ENCODE assay signal across 33 mouse cellular contexts in the genomic region with DNA sequence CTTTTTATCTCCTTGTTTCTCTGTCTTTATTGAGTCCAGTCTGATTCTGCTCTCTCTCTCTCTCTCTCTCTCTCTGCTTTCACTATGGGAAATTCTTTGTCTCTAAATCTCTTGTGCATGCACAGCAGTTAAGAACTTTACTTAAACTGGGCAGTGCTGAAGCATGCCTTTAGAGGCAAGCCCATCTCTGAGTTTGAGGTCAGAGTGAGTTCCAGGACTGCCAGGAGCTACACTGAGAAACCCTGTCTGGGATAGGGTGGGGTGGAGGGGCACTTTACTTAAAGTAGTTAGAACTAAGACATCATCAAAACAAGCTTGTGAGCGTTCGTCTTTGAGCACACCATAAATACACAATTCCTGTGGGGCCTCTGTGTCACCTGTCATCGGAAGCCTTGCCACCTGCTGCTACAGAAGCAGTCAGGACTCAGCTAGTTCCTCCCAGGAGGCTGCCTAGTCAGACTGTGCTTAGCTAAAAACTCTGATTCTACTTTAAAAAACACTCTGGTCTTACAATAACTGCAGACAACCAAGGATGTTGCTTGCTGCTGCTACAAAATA. TPM values are rescaled to one million over a fixed set of nuclear protein-coding genes. Genes with fewer than 3 reads are reported as not detected.
DNase-seq lines count a peak whose midpoint lies in the region; ATAC-seq lines count a peak whose summit lies in the region.
"Had no signal": no experiment of that assay in that cellular context is flagged by ENCODE, and none has a peak within 500 bp of the region (broad histone marks: within the 10 kb centered on the region; RNA-seq: fewer than 3 reads in every experiment).

No protein-coding gene starts in this region.

- H3K9me3 ChIP-seq in heart, embryonic 15.5 days (replicated peaks): no peaks in the 10 kb centered on the region
- no peaks in the 10 kb centered on the region for H3K9me3 ChIP-seq in heart, embryonic 10.5 days
- H3K9me3 ChIP-seq: embryonic facial prominence, embryonic 13.5 days; forebrain, embryonic 12.5 days; heart, embryonic 12.5 days; hindbrain, embryonic 10.5 days; hindbrain, embryonic 15.5 days; kidney, embryonic 15.5 days; limb, embryonic 13.5 days; lung, embryonic 15.5 days; midbrain, embryonic 10.5 days; neural tube, embryonic 12.5 days had no signal

- no peak overlapping the region for H3K4me2 ChIP-seq in heart, embryonic 15.5 days
- H3K4me2 ChIP-seq: embryonic facial prominence, embryonic 13.5 days; forebrain, embryonic 12.5 days; heart, embryonic 12.5 days; hindbrain, embryonic 15.5 days; kidney, embryonic 15.5 days; limb, embryonic 13.5 days; liver, embryonic 11.5 days; lung, embryonic 15.5 days; neural tube, embryonic 12.5 days had no signal

- no peaks in the 10 kb centered on the region for H3K4me1 ChIP-seq in heart, embryonic 15.5 days (replicated peaks)
- H3K4me1 ChIP-seq in heart, embryonic 10.5 days: no peaks in the 10 kb centered on the region
- H3K4me1 ChIP-seq: embryonic facial prominence, embryonic 13.5 days; forebrain, embryonic 12.5 days; heart, embryonic 12.5 days; hindbrain, embryonic 15.5 days; kidney, embryonic 15.5 days; limb, embryonic 13.5 days; lung, embryonic 15.5 days; neural tube, embryonic 12.5 days had no signal

- H3K27ac ChIP-seq in heart, embryonic 15.5 days: peak overlapping the region; percentile 16; the same call in 1 of the 2 replicates
- no peak overlapping the region for H3K27ac ChIP-seq in heart, embryonic 10.5 days
- H3K27ac ChIP-seq: embryonic facial prominence, embryonic 13.5 days; forebrain, embryonic 12.5 days; hindbrain, embryonic 10.5 days; hindbrain, embryonic 15.5 days; kidney, embryonic 15.5 days; limb, embryonic 13.5 days; lung, embryonic 15.5 days; midbrain, embryonic 10.5 days; neural tube, embryonic 12.5 days had no signal

- DNase-seq in heart, embryonic 10.5 days (ENCODE audit: low spot score): no peak
- peak; percentile 50 for DNase-seq in ZHBTc4 (ENCODE audit: low read depth, low spot score)
- peak; percentile 51 to 57 for DNase-seq in thymus, postnatal 10 days (ENCODE audit: low spot score in 2 of 2)
- no peak for DNase-seq in cerebellum, postnatal 10 days
- DNase-seq in yolk sac, embryonic 10.5 days (ENCODE audit: low spot score): no peak
- no peak for DNase-seq in frontal cortex, adult 2 months (ENCODE audit: extremely low spot score in 1 of 2, low spot score in 1 of 2)
- DNase-seq: adrenal gland, adult 8-10 months; cerebellum, adult 9-10 months; embryo, embryonic 11 days; gastrocnemius, postnatal 25 days; heart, adult 11 months; heart, postnatal 14 days; kidney, adult 11 months; kidney, postnatal 25 days; right cerebral cortex, adult 18-20 months; spleen, adult 18-20 months had no signal

- no peaks in the 10 kb centered on the region for H3K27me3 ChIP-seq in heart, embryonic 15.5 days
- H3K27me3 ChIP-seq in heart, embryonic 10.5 days (ENCODE audit: insufficient read depth, poor library complexity, severe bottlenecking): no peaks in the 10 kb centered on the region
- H3K27me3 ChIP-seq: embryonic facial prominence, embryonic 13.5 days; heart, embryonic 12.5 days; hindbrain, embryonic 15.5 days; kidney, embryonic 15.5 days; limb, embryonic 13.5 days; lung, embryonic 15.5 days; neural tube, embryonic 12.5 days had no signal

- ATAC-seq in heart, embryonic 15.5 days (replicated peaks; ENCODE audit: insufficient number of reproducible peaks, insufficient read depth, low FRiP score, low read depth): no peak
- ATAC-seq: CD4-positive, CD25-positive, alpha-beta regulatory T cell, adult 4 months; inflammation-experienced regulatory T-cells, adult 6 months; midbrain, embryonic 16.5 days had no signal

- no peak overlapping the region for H3K4me3 ChIP-seq in heart, embryonic 15.5 days
- no peak overlapping the region for H3K4me3 ChIP-seq in heart, embryonic 10.5 days
- H3K4me3 ChIP-seq: embryonic facial prominence, embryonic 13.5 days; erythroblast, embryonic 14.5 days; forebrain, embryonic 12.5 days; heart, embryonic 12.5 days; hindbrain, embryonic 10.5 days; hindbrain, embryonic 15.5 days; kidney, embryonic 15.5 days; limb, embryonic 13.5 days; lung, embryonic 15.5 days; midbrain, embryonic 10.5 days; myocyte; neural tube, embryonic 12.5 days had no signal

- H3K9ac ChIP-seq in heart, embryonic 15.5 days: no peak overlapping the region
- H3K9ac ChIP-seq: embryonic facial prominence, embryonic 13.5 days; forebrain, embryonic 12.5 days; heart, embryonic 12.5 days; hindbrain, embryonic 15.5 days; kidney, embryonic 15.5 days; limb, embryonic 13.5 days; lung, embryonic 15.5 days; neural tube, embryonic 12.5 days had no signal

- 7% methylated on average over 3 of the region's 3 CpGs for WGBS in heart, embryonic 15.5 days
- 13% methylated on average over 3 of the region's 3 CpGs for WGBS in heart, embryonic 10.5 days

- no peaks in the 10 kb centered on the region for H3K36me3 ChIP-seq in heart, embryonic 15.5 days
- no peaks in the 10 kb centered on the region for H3K36me3 ChIP-seq in heart, embryonic 10.5 days
- H3K36me3 ChIP-seq: embryonic facial prominence, embryonic 13.5 days; forebrain, embryonic 12.5 days; heart, embryonic 12.5 days; hindbrain, embryonic 10.5 days; hindbrain, embryonic 15.5 days; kidney, embryonic 15.5 days; limb, embryonic 13.5 days; lung, embryonic 15.5 days; midbrain, embryonic 10.5 days; neural tube, embryonic 12.5 days had no signal

RNA-seq across cellular contexts. Expression of a gene that starts 15.7 kb away (rescaled TPM):
- polyA plus RNA-seq in heart, embryonic 15.5 days (2015; fragmentation: Nextera tagmentation; extraction: Ambion mirVana): 53.0 and 89.6 TPM in 2 replicates
- polyA plus RNA-seq in heart, embryonic 10.5 days (2016; fragmentation: Nextera tagmentation; extraction: Ambion mirVana): 99.8 and 115 TPM in 2 replicates
- 51.5 and 62.8 TPM in 2 replicates for polyA plus RNA-seq in frontal cortex, adult 2 months (2012; rRNA removed)

Comparison
In these comparisons a context has a peak if more than half of its experiments do, and no peak if none do; other contexts are left out.
1. DNase-seq: peak in ZHBTc4 (single experiment) and thymus, postnatal 10 days (2 of 2); none in heart, embryonic 10.5 days (single experiment), cerebellum, postnatal 10 days (0 of 2), yolk sac, embryonic 10.5 days (single experiment) and frontal cortex, adult 2 months (0 of 2).